Mouse (Mus musculus) Patski (cell line): ENCODE measurements around the gene Rnf24. TPM values are rescaled to one million over a fixed set of nuclear protein-coding genes. Genes with fewer than 3 reads are reported as not detected.

Experiments
- ATAC-seq: fragments of 100-300 bp; one replicate; pipeline ENCODE4 v1.8.0; 2021
- CTCF ChIA-PET: fragments of 350-600 bp; sonication (Branson Sonifier 250); formaldehyde crosslinking; loops from one replicate; lab custom pipeline; 2022; ENCODE audit warnings: inconsistent platforms; lab: Charles Lee
- POLR2A ChIA-PET: fragments of 350-600 bp; sonication (Branson Sonifier 250); formaldehyde crosslinking; loops from one replicate; lab custom pipeline; 2022; ENCODE audit warnings: antibody characterized with exemption, inconsistent platforms; lab: Charles Lee
- DNase-seq: peaks from one replicate; pipeline ENCODE4 v3.0.0-alpha.2; 2011; ENCODE audit warnings: low read depth, low spot score
- H3K27me3 ChIP-seq: fragments of 371-371 bp; one replicate; pipeline ENCODE4 v1.5.1; 2021
- CTCF ChIP-seq: fragments of 100-300 bp; IDR thresholded peaks from one replicate; pipeline ENCODE4 v1.5.1; 2021
- in situ Hi-C: fragments of 300-500 bp; cut with MboI; formaldehyde crosslinking; loops from 3 replicates; pipeline ENCODE4 v1.11.1; 2018; ENCODE audit warnings: low pct_unique_long_range_greater_than_20kb, mixed read lengths
- polyA plus RNA-seq: library from polyadenylated mRNA; unstranded; gene quantifications from one replicate; pipeline ENCODE4 v1.2.3, GENCODE M21; 2021

Gene Rnf24
- polyA plus RNA-seq, 1 experiment from 2014 or later, result 11.5 TPM

- no peak for TF ChIP-seq CTCF
- CTCF ChIA-PET, result interaction anchor here (0.9 to 3.4 kb wide), 7 partner anchors 9 to 161 kb away, joined by 3 to 15 read pairs (median 3); no protein-coding TSS in a partner anchor
- ATAC-seq, result no peak
Observed at GRCm38 (mm10) chr2:131255738-131256137, 97.0 kb downstream of the Rnf24 start.

GRCm38 (mm10) chr2:131254329-131254713 is 98.4 kb downstream of the Rnf24 start:
- POLR2A ChIA-PET, result interaction anchor here (0.6 kb wide), 1 partner anchor 56 kb away, joined by 6 read pairs; no protein-coding TSS in a partner anchor
- ATAC-seq (peak; percentile 19), DNase-seq (no peak)

More at GRCm38 (mm10) chr2:131255738-131256137, 97.0 kb downstream of the Rnf24 start:
- no peak for DNase-seq
- in situ Hi-C loops, result no loop called here
- no peaks in the 10 kb centered on the region for H3K27me3 ChIP-seq
- POLR2A ChIA-PET, result interaction anchor here (1.2 kb wide), 1 partner anchor 18 kb away, joined by 3 read pairs; no protein-coding TSS in a partner anchor

GRCm38 (mm10) chr2:131253681-131254328 is 98.9 kb downstream of the Rnf24 start:
- ChIA-PET CTCF (interaction anchor here (0.9 to 3.4 kb wide), 14 partner anchors 8 to 200 kb away, joined by 3 to 15 read pairs (median 4); partner anchors contain the start of genes Mavs and Pank2), POLR2A (interaction anchor here (0.6 kb wide), 2 partner anchors 33 to 55 kb away, joined by 5 to 6 read pairs; no protein-coding TSS in a partner anchor)
- DNase-seq (peak; percentile 28), ATAC-seq (peak; percentile 91)
- peak; percentile 95 for TF ChIP-seq CTCF
- H3K27me3 ChIP-seq, result no peaks in the 10 kb centered on the region
- in situ Hi-C loops, result loop anchor here (5.0 kb wide), 3 partner anchors 72 to 292 kb away; partner anchors contain the start of gene Cenpb

More at GRCm38 (mm10) chr2:131254329-131254713, 98.4 kb downstream of the Rnf24 start:
- CTCF ChIA-PET, result interaction anchor here (0.7 to 3.4 kb wide), 10 partner anchors 9 to 201 kb away, joined by 3 to 15 read pairs (median 3); partner anchors contain the start of gene Mavs
- H3K27me3 ChIP-seq, result no peaks in the 10 kb centered on the region
- in situ Hi-C loops, result loop anchor here (5.0 kb wide), 3 partner anchors 72 to 292 kb away; partner anchors contain the start of gene Cenpb
- TF ChIP-seq CTCF, result peak; percentile 3

Other genes with a start within 250 kb of the Rnf24 start
- 1.4 TPM for gene Hspa12b, start 225.6 kb downstream of the Rnf24 start, polyA plus RNA-seq
- gene Gm11037, start 219.4 kb downstream of the Rnf24 start, polyA plus RNA-seq, result not detected
- gene 1700037H04Rik, start 192.8 kb downstream of the Rnf24 start, polyA plus RNA-seq, result 86.3 TPM
- gene Cenpb, start 172.8 kb downstream of the Rnf24 start, polyA plus RNA-seq, result 84.4 TPM
- gene Cdc25b, start 165.9 kb downstream of the Rnf24 start, polyA plus RNA-seq, result 23.5 TPM
- gene Spef1, start 165.6 kb downstream of the Rnf24 start, polyA plus RNA-seq, result 9.4 TPM
- gene Ap5s1, start 145.8 kb downstream of the Rnf24 start, polyA plus RNA-seq, result 24.7 TPM
- 54.5 TPM for gene Mavs, start 118.8 kb downstream of the Rnf24 start, polyA plus RNA-seq
- gene Pank2, start 90.4 kb downstream of the Rnf24 start, polyA plus RNA-seq, result 42.8 TPM
- gene Smox, start 138.6 kb upstream of the Rnf24 start, polyA plus RNA-seq, result 47.9 TPM
- 7.8 TPM for gene Adra1d, start 209.4 kb upstream of the Rnf24 start, polyA plus RNA-seq